Mouse (Mus musculus) CH12.LX (cell line): ENCODE data around the gene Parp4. TPM values are rescaled to one million over a fixed set of nuclear protein-coding genes. Genes with fewer than 3 reads are reported as not detected.

ENCODE experiments used
- DNase-seq: peaks from one replicate; pipeline ENCODE4 v3.0.0-alpha.2; 2013; ENCODE audit errors: extremely low read depth
- H3K27ac ChIP-seq: 2 replicates; pipeline ENCODE4 v1.5.1; 2012; ENCODE audit warnings: low read depth, mild to moderate bottlenecking, control low read depth, moderate library complexity; ENCODE audit not compliant: insufficient read depth
- H3K27me3 ChIP-seq: replicated peaks from 2 replicates; pipeline ENCODE3; 2012; ENCODE audit warnings: inconsistent platforms
- H3K36me3 ChIP-seq, 2 experiments: replicated peaks in 1 of 2; 2 replicates each; pipeline versions ENCODE3 to v1.6.1; 2012; ENCODE audit warnings: inconsistent platforms in 1 of 2, low read length in 1 of 2, mild to moderate bottlenecking in 1 of 2, mixed read lengths in 1 of 2, moderate library complexity in 1 of 2; ENCODE audit not compliant: control insufficient read depth in 1 of 2, insufficient read depth in 1 of 2
- H3K4me1 ChIP-seq, 2 experiments: 2 replicates each; pipeline ENCODE4 v1.6.1; 2012; ENCODE audit warnings: inconsistent platforms in 1 of 2, moderate library complexity in 1 of 2; ENCODE audit not compliant: insufficient read depth in 2 of 2, control insufficient read depth in 1 of 2
- H3K4me2 ChIP-seq: 2 replicates; pipeline ENCODE4 v1.6.1; 2012; ENCODE audit warnings: low read depth, mild to moderate bottlenecking, control low read depth; ENCODE audit not compliant: poor library complexity, insufficient read depth, severe bottlenecking
- H3K4me3 ChIP-seq, 3 experiments: fragments of 150-350 bp in 1 of 3; sonication (generic) in 1 of 3; replicated peaks in 1 of 3; 2 replicates each; pipeline versions ENCODE3 to v1.5.1; 2011 to 2012; ENCODE audit warnings: low read depth in 2 of 3, low read length in 2 of 3, mild to moderate bottlenecking in 2 of 3, moderate library complexity in 2 of 3, control low read depth in 1 of 3, improper control_type of control experiment in 1 of 3, inconsistent platforms in 1 of 3, mixed read lengths in 1 of 3; ENCODE audit not compliant: poor library complexity in 1 of 3
- H3K79me2 ChIP-seq: replicated peaks from 2 replicates; pipeline ENCODE4 v1.6.1; 2012; ENCODE audit warnings: mild to moderate bottlenecking, moderate library complexity; ENCODE audit not compliant: control insufficient read depth, poor library complexity, insufficient read depth, severe bottlenecking; ENCODE audit errors: extremely low read depth
- H3K9ac ChIP-seq: 2 replicates; pipeline ENCODE4 v1.6.1; 2012; ENCODE audit warnings: low read depth, mild to moderate bottlenecking, control low read depth, moderate library complexity; ENCODE audit not compliant: insufficient read depth
- H3K9me3 ChIP-seq: replicated peaks from 2 replicates; pipeline ENCODE3; 2012; ENCODE audit warnings: low read length, inconsistent platforms, mixed read lengths
- BHLHE40 ChIP-seq: IDR thresholded peaks from 2 replicates; pipeline ENCODE4 v1.6.1; 2011; ENCODE audit warnings: mild to moderate bottlenecking, low read depth, low read length, improper control_type of control experiment
- CHD1 ChIP-seq: IDR thresholded peaks from 2 replicates; pipeline ENCODE4 v1.6.1; 2012; ENCODE audit warnings: low read depth, low read length, improper control_type of control experiment, inconsistent platforms
- CHD2 ChIP-seq: IDR thresholded peaks from 2 replicates; pipeline ENCODE4 v1.6.1; 2011; ENCODE audit warnings: low read length, improper control_type of control experiment
- ELF1 ChIP-seq: IDR thresholded peaks from 2 replicates; pipeline ENCODE4 v1.6.1; 2014; ENCODE audit warnings: low read depth, mild to moderate bottlenecking, inconsistent platforms, low read length, improper control_type of control experiment
- EP300 ChIP-seq: IDR thresholded peaks from 2 replicates; pipeline ENCODE4 v1.6.1; 2011; ENCODE audit warnings: low read length, improper control_type of control experiment
- ETS1 ChIP-seq: conservative IDR thresholded peaks from 2 replicates; pipeline ENCODE4 v1.6.1; 2012; ENCODE audit warnings: low read depth, mild to moderate bottlenecking, inconsistent platforms, low read length, improper control_type of control experiment, moderate library complexity
- GABPA ChIP-seq: IDR thresholded peaks from 2 replicates; pipeline ENCODE4 v1.6.1; 2012; ENCODE audit warnings: low read depth, low read length, improper control_type of control experiment, inconsistent platforms; ENCODE audit not compliant: insufficient replicate concordance
- JUND ChIP-seq: conservative IDR thresholded peaks from 2 replicates; pipeline ENCODE4 v1.6.1; 2011; ENCODE audit warnings: low read depth, low read length, improper control_type of control experiment
- KAT2A ChIP-seq: IDR thresholded peaks from 2 replicates; pipeline ENCODE4 v1.6.1; 2012; ENCODE audit warnings: low read length, improper control_type of control experiment, inconsistent platforms; ENCODE audit not compliant: insufficient replicate concordance
- MAX ChIP-seq: IDR thresholded peaks from 2 replicates; pipeline ENCODE4 v1.6.1; 2011; ENCODE audit warnings: low read length, improper control_type of control experiment
- MAZ ChIP-seq: IDR thresholded peaks from 2 replicates; pipeline ENCODE4 v1.6.1; 2012; ENCODE audit warnings: low read depth, mild to moderate bottlenecking, inconsistent platforms, low read length, improper control_type of control experiment, moderate library complexity
- MXI1 ChIP-seq: IDR thresholded peaks from 2 replicates; pipeline ENCODE4 v1.6.1; 2011; ENCODE audit warnings: mild to moderate bottlenecking, low read depth, low read length, improper control_type of control experiment
- MYC ChIP-seq: IDR thresholded peaks from 2 replicates; pipeline ENCODE4 v1.6.1; 2011; ENCODE audit warnings: low read depth, mild to moderate bottlenecking, improper control_type of control experiment, low read length
- NELFE ChIP-seq: IDR thresholded peaks from 2 replicates; pipeline ENCODE4 v1.6.1; 2011; ENCODE audit warnings: low read depth, low read length, improper control_type of control experiment
- PAX5 ChIP-seq: IDR thresholded peaks from 2 replicates; pipeline ENCODE4 v1.6.1; 2012; ENCODE audit warnings: low read length, inconsistent platforms, mixed read lengths
- POLR2AphosphoS2 ChIP-seq: IDR thresholded peaks from 2 replicates; pipeline ENCODE4 v1.6.1; 2011; ENCODE audit warnings: low read depth, low read length, improper control_type of control experiment
- RAD21 ChIP-seq: IDR thresholded peaks from 2 replicates; pipeline ENCODE4 v1.6.1; 2011; ENCODE audit warnings: low read depth, mild to moderate bottlenecking, low read length, improper control_type of control experiment, moderate library complexity
- SIN3A ChIP-seq: IDR thresholded peaks from 2 replicates; pipeline ENCODE4 v1.6.1; 2012; ENCODE audit warnings: low read length, improper control_type of control experiment, inconsistent platforms
- TBP ChIP-seq: conservative IDR thresholded peaks from 2 replicates; pipeline ENCODE4 v1.6.1; 2011; ENCODE audit warnings: low read depth, low read length, improper control_type of control experiment
- TCF12 ChIP-seq: IDR thresholded peaks from 2 replicates; pipeline ENCODE4 v1.6.1; 2014; ENCODE audit warnings: low read depth, mild to moderate bottlenecking, inconsistent platforms, low read length, improper control_type of control experiment
- UBTF ChIP-seq: IDR thresholded peaks from 2 replicates; pipeline ENCODE4 v1.6.1; 2012; ENCODE audit warnings: low read depth, mild to moderate bottlenecking, inconsistent platforms, low read length, improper control_type of control experiment, moderate library complexity
- USF1 ChIP-seq: IDR thresholded peaks from 2 replicates; pipeline ENCODE4 v1.6.1; 2014; ENCODE audit warnings: low read depth, mild to moderate bottlenecking, inconsistent platforms, low read length, improper control_type of control experiment
- ZKSCAN1 ChIP-seq: IDR thresholded peaks from 2 replicates; pipeline ENCODE4 v1.6.1; 2012; ENCODE audit warnings: low read depth, inconsistent platforms, low read length, improper control_type of control experiment, borderline replicate concordance
- ZMIZ1 ChIP-seq: IDR thresholded peaks from 2 replicates; pipeline ENCODE4 v1.6.1; 2012; ENCODE audit warnings: low read depth, mild to moderate bottlenecking, inconsistent platforms, low read length, improper control_type of control experiment
- ZNF384 ChIP-seq: IDR thresholded peaks from 2 replicates; pipeline ENCODE4 v1.6.1; 2012; ENCODE audit warnings: low read depth, low read length, improper control_type of control experiment, inconsistent platforms
- dilution Hi-C: fragments of 300-500 bp; cut with MboI; formaldehyde crosslinking; loops from 2 replicates; pipeline ENCODE4 v1.14.3; 2020; ENCODE audit warnings: low sequenced_read_pairs; ENCODE audit not compliant: extremely low pct_unique_long_range_greater_than_20kb, extremely low pct_ligation_motif_present
- in situ Hi-C: fragments of 300-500 bp; cut with MboI; formaldehyde crosslinking; loops from 3 replicates; pipeline ENCODE4 v1.14.3; 2019; ENCODE audit warnings: low sequenced_read_pairs, low pct_ligation_motif_present, low pct_unique_long_range_greater_than_20kb, mixed read lengths
- polyA plus RNA-seq: library from polyadenylated mRNA; unstranded; fragments of >175 nt; gene quantifications from 2 replicates; pipeline ENCODE4 v1.2.1, GENCODE M21; 2012; ENCODE audit warnings: low read depth; ENCODE audit not compliant: insufficient read length
- total RNA-seq, 2 experiments: library from RNA; depleted of rRNA; stranded (reverse); fragments of 300-350 nt in 1 of 2; fragments of >200 nt in 1 of 2; gene quantifications; 2 replicates each; pipeline ENCODE4 v1.2.3; 2012 to 2014

Gene Parp4
- total and polyA plus RNA-seq, 3 experiments: 6.1 to 13.0 (median 10.2) TPM

- Histone ChIP-seq H3K79me2 (no peaks in the 10 kb centered on the region), H3K4me2 (no peak overlapping the region), H3K4me3 (no peak overlapping the region), H3K27me3 (no peaks in the 10 kb centered on the region), H3K36me3 (peaks cover 53 to 64% of the 10 kb centered on the region in 2 experiments), H3K4me1 (0 out of 4 replicates have a peak, but pooled peaks cover 0 to 5% of the 10 kb centered on the region in 2 experiments), H3K9me3 (no peaks in the 10 kb centered on the region), H3K27ac (no peak overlapping the region), H3K9ac (no peak overlapping the region)
- TF ChIP-seq NELFE (no peak), KAT2A (no peak), ZMIZ1 (no peak), CHD2 (no peak), RAD21 (no peak), ELF1 (no peak), ZNF384 (no peak), JUND (no peak), UBTF (no peak)
- dilution Hi-C loops (no loop called here), in situ Hi-C loops (no loop called here)
- no peak for DNase-seq
Measured at GRCm38 (mm10) chr14:56559134-56559533, 16.3 kb upstream of the Parp4 start.

DNA sequence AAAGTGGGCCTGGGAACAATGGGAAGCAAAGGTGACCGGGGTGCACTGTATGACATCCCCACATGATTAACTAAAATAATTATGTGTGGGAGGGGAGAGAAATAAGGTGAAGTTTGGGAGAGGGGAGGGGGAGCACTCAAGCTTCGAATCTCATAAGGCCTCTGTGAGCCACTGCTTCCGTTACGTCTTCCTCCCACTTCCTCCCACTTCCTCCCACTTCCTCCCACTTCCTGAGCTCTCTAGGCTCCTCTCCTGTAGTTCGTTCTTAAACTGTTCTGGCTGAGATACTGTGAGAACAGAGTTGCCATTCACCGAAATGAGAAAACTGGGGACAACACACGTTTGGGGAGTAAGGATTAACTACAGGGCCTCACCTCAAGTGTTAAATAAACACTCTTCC lies 7.9 kb upstream of the Parp4 start:
- Histone ChIP-seq H3K27ac (no peak overlapping the region), H3K36me3 (peaks cover 18 to 38% of the 10 kb centered on the region in 2 experiments), H3K4me2 (no peak overlapping the region), H3K4me1 (peaks cover 0 to 23% of the 10 kb centered on the region in 2 experiments; a peak in 2 of 4 replicates), H3K27me3 (no peaks in the 10 kb centered on the region), H3K9ac (no peak overlapping the region), H3K79me2 (peaks cover 7% of the 10 kb centered on the region), H3K4me3 (no peak overlapping the region), H3K9me3 (no peaks in the 10 kb centered on the region)
- in situ Hi-C loops: no loop called here
- TF ChIP-seq CHD1: no peak
- no peak for TF ChIP-seq ZKSCAN1
- TF ChIP-seq EP300: no peak
- TF ChIP-seq UBTF: no peak
- TF ChIP-seq RAD21: no peak
- no peak for TF ChIP-seq TCF12
- dilution Hi-C loops: no loop called here
- no peak for DNase-seq

DNA sequence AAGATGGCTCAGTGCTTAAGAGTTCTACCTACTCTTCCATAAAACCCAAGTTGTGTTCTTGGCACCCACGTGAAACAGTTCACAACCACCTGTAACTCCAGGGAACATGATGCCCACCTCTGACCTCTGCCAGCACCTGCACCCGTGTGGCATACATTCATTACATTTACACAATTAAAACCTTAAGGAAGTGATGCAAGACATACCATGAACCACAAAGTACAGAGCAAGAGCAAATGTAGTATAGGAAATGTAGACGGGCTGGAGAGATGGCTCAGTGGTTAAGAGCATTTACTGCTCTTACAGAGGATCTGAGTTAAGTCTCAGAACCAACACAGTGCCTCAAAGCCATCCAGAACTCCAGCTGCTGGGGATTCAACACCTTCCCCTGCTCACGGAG lies 6.4 kb upstream of the Parp4 start:
- Histone ChIP-seq H3K9me3 (no peaks in the 10 kb centered on the region), H3K4me1 (peaks cover 2 to 30% of the 10 kb centered on the region in 2 experiments), H3K27me3 (no peaks in the 10 kb centered on the region), H3K4me3 (no peak overlapping the region), H3K27ac (no peak overlapping the region), H3K4me2 (no peak overlapping the region), H3K36me3 (peaks cover 5 to 23% of the 10 kb centered on the region in 2 experiments), H3K9ac (no peak overlapping the region), H3K79me2 (peaks cover 10% of the 10 kb centered on the region)
- no peak for DNase-seq
- dilution Hi-C loops: no loop called here
- in situ Hi-C loops: no loop called here
- TF ChIP-seq BHLHE40 (no peak), POLR2AphosphoS2 (no peak), EP300 (no peak), ZNF384 (no peak), MYC (no peak), UBTF (no peak), TCF12 (no peak), CHD1 (no peak), CHD2 (no peak), TBP (no peak), MAX (no peak), PAX5 (no peak), NELFE (no peak), MAZ (no peak), GABPA (no peak), ETS1 (no peak), USF1 (no peak), SIN3A (no peak), MXI1 (no peak)
